Mouse (Mus musculus) spleen, adult 12 weeks (tissue): ENCODE data around the gene Tmsb15b1.
"Not testable (repeated sequence)": the region's sequence is repeated elsewhere in the genome, so short reads cannot be mapped to it uniquely, and the experiment has no call there.

Experiments
- DNase-seq: peaks from one replicate; pipeline ENCODE4 v3.0.0; 2022; ENCODE audit warnings: low spot score

The Tmsb15b1 gene

DNA sequence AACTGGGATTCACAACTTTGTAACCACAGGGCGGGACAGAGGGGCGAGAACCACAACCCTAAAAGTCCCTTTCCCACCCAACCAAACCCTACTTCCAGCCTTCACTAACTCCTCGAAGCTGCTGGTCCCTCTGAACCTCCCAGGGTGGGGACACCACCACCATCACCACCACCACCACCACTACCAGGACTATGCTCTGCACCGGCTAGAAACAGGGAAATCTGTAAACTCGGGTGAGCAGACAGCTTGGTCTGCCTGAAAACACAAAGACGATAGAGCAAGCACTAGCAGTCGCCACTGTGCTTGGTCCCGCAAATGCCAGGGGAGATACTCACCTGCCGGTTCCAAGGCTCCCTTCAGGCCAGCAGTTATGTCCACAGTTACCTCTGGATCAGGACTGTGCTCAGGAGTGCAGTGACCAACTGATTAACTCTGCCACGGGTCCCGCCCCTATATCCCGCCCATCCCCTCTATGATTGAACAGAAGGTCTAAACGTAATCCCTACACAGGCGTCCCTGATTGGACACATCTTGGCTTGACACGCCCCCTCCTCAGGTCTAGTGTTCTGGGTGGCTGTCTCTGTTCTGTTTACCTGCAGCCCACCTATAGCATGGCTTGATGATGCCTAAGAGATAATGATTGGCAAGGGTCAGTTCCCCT, at the start of gene Tmsb15b1, which contains the start of gene Tmsb15l:
Tmsb15b1 (minus strand) TSS at position 451 of the 661 bp plus-strand sequence.
Tmsb15l (minus strand) TSS at position 446 of the 661 bp plus-strand sequence.
- DNase-seq, result peak; percentile 27

DNA sequence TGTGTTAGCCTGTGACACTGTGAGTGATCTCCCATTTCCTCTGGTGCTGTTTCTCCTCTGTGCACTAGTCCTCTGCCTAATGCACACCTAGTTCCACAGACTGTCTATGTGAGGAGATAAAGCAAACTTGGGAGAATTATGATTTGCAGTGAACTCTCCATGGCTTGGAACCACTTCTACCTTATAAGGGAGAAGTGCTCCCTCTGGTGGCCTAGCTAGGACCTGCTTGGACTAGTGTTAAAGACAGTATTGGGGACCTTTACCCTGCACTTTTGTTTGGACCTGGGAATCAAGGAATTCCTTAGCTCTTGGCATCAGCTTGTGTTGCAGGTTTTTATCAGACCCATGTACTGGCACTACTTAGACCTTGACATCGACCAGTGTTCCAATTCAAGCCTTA, 42.6 kb upstream of the Tmsb15b1 start:
- peak; percentile 21 for DNase-seq

DNA sequence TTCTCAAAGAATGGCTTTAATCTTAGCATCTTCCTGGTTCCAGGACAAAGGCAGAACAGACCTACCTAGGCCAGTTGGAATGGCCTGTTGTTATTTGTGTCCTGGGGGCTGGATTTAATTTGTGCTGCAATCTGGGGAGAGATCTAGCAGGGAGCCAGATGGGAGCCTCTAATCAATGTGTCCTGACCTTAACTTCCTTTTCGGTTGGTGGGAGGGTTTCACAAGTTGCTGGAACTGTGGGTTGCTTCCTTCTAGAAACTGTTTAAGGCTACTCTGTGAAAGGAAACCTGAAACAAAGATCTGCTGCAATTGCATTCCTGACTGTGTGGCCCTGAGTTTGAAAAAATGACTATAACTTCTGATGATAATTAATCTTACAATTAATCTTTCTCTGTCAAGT, 41.0 kb upstream of the Tmsb15b1 start:
- DNase-seq, result no peak

DNA sequence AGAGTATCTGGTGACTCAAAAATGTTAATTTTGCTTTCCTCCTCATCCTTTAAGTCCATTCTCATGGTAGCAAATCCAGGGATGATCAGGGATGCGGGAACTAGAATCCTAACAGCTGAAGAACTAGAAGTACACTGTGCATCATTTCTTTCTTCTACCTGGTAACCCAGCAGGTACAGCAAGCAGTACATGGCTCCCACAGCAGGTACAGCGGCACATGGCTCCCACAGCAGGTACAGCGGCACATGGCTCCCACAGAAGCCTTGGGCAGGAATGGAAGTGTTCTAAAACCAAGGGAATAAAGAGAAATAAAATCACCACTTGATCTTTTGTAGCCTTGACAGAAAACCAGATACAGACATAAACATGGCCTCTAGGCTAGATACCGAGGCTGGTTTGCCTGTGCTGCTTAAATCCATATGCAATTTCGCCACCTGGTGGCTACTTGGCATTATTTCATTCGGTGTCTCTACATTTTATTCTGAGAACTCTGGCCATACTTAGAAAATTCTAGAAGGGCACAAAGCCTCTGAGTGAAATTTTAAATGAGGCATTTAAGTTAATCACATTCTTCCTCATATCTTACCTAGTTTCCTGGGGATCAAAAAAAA, 38.5 kb upstream of the Tmsb15b1 start:
- DNase-seq, result peak; percentile 7

DNA sequence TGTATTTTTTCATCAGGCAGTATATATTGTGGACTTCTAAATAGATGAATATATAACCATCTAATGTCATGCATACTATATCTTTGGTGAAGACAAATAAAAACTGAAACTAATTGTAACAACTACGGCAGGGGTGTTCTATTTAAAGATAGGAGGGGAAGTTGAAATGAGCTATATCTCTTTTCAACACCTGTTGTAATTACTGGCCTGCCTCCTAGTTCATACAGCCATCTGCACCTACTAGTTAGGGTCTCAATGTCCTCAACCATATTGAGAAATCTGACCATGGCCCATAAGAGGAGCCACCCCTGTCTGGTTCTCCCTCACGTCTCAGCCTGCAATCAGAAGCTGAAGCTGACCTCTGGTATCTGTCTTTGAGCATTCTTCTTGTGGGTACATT, 19.6 kb upstream of the Tmsb15b1 start:
- DNase-seq, result no peak

DNA sequence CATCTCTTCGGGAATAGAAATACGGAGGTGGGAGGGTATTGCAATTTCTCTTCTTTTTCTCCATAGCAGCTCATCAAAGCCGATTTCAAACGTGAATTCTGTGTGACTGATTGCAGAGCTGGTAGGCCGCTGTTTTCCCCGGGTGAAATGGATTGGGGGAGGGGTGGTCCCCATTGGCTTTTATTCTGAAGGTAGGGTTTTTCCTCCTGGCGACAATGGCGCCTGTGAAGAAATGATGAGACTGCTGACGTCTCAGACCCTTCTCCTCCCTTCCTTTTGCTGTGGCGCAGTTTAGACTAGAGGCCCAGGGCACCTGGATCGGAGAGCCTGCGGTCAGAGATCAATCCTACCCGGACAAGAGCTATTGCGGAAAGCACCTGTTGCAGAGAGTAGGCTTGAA, 17.0 kb upstream of the Tmsb15b1 start:
- DNase-seq, result no peak

DNA sequence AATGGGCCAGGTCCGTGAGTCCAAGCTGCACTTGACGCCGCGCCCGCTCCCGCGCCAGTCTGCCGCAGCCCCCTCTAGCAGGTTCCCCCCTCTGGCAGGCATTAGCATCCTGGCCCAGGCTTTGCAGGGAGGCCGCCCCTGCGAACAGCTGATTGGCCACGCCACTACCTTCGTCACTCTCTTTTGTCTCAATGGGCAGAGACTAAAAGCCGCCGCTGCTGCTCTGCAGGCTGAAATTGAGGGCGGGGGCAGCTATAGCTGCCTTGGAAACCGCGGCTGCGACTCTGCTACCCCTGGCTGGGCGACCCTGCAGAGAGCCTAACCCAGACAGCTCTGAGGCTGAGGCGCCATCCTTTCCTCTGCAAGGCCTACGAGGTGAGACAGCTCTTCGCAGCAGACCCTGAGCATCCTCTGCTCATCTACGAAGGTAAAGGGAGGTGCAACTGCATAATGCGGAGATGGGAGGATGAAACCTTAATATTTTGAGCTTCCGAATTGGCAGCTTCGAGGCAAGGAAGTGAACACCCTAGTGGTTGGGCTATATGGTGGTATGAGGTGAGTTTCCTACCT, 16.4 kb upstream of the Tmsb15b1 start, which contains the start of gene Zcchc18:
Zcchc18 (plus strand) TSS at position 178 of the 570 bp plus-strand sequence.
- DNase-seq, result peak; percentile 17

DNA sequence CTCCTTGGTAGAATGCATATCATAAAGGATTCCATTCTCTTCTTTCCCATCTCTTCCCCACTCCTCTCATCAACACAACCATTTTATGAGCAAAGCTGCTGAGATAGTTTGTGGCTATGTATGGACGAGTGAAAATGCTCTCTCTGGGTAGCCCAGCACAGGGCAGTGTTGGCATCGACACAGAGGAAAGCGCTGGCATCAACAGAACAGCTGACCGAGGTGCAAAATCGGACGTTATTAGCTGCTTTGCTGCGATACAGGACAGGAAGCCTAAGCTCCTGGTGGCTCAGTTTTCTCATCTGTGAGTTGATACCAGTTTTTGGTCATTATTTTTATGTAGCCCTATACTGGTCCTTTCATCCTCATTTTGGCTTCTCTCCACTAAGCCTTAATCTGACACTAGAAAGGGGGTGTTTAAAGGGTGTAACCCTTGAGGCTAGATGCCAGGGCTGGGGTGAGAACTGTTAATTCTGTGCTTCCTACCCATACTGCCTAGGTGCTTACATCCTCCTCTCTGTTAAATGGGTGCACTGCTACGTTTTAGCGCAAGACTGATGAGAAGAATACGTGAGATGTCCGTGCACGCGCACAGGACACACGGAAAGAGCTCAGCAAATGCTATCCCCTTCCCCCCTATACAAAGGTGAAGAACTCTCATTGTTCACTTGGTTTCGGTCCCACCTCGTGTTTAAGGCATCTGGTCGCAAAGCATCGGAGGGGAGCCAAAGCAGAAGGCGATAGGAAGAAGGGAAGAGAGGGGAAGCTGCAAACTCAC, 15.7 kb upstream of the Tmsb15b1 start:
- no peak for DNase-seq

DNA sequence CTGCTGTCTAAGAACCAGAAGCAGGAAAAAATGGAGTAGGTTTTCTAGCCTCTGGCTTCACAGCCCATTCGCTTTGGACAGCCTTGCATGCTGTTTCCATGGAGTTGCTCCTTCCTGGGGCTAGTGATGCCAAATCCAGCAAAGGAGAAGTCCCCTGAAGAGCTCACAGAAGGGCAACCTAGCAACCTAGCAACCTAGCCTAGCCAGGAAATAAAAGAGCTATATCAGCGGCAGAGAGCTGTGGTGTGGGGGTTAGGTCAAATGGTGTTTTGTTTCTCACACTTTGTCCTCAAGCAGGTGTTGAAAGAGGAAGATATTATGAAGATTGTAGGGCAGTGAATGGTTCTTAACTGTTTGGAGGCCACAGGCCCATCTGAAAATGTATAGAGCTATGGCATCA, 14.6 kb upstream of the Tmsb15b1 start:
- no peak for DNase-seq

DNA sequence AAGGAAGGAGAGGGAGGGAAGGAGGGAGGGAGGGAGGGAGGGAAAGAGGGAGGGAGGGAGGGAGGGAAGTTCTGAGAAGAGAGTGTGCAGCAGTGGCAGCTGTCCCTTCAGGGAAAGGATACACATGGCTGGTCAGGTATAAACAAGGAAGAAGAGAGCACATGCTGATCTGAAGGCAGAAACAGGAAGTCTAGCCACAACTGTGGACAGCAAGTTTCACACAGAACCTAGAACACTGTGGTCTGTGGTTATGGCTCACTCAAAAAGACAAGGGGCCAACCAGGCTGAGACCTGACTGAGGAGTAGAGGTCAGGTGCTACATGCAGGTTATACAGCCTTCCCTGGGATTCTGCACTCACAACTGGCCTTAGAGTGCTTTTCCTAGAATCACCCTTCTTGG, 9.4 kb upstream of the Tmsb15b1 start:
- DNase-seq, result no peak

DNA sequence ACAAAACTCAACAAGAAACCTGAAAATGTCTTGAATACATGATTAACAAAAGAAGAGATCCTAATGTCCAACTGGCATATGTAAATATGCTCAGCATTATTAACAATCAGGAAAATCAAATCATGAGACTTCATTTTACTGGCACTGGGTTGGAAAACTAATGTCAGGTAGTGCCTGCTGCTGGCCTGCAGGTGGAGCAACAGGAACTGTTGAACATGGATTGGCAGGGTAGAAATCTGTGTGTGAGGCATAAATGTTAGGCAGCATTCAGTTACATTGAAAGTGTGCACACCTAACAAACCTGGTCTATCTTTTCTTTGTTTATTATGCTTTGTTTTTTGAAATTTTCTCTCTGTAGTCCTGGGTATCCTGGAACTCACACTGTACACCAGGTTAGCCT, 1.9 kb upstream of the Tmsb15b1 start:
- no peak for DNase-seq

DNA sequence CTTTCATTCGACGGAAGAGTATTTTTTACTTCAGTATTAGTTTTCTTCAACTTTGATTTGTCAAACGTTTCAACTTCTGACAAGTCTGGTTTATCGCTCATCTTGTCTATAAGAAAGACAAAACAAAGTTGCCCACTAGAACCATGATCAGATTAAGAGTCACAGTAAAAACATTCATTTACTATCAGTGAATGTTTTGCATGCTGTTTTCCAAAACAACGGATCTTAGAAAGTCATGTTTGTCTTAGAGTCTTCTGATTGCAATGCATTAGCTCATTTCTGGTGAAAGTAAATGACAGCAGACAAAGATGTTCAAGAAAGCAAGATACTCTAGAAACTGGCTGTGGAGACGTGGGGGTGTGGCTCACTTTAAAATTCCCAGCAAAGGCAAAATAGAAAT, 1.3 kb downstream of the Tmsb15b1 start, which contains the start of gene Tmsb15b2:
Tmsb15b2 (minus strand) TSS at position 101 of the 400 bp plus-strand sequence.
- DNase-seq, result not testable (repeated sequence)

DNA sequence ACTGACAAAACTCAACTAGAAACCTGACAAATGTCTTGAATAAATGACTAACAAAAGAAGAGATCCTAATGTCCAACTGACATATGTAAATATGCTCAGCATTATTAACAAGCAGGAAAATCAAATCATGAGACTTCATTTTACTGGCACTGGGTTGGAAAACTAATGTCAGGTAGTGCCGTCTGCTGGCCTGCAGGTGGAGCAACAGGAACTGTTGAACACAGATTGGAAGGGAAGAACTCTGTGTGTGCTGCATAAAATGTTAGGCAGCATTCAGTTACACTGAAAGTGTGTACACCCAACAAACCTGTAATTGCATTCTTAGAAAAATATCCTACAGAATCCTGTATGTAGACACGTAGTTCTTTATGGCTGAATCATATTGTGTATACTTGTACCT, 17.0 kb downstream of the Tmsb15b1 start:
- no peak for DNase-seq

DNA sequence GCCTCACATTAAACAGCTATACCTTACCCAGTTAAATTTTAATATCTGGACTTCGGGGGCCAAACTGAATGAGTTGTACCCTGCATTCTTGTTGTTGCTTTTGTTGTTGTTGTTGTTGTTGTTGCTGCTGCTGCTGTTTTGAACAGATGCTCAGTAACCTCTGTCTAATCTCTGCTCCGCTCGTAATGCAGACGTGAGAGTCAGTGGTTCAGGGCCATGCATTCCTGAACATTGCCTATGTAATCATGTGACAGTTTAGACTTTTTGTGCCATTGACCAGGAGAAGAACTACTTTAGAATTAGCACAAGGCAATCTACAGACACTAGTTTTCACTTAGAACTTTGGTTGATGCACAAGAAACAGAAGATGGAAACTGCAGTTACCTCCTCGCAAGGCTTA, 18.4 kb downstream of the Tmsb15b1 start:
- not testable (repeated sequence) for DNase-seq

DNA sequence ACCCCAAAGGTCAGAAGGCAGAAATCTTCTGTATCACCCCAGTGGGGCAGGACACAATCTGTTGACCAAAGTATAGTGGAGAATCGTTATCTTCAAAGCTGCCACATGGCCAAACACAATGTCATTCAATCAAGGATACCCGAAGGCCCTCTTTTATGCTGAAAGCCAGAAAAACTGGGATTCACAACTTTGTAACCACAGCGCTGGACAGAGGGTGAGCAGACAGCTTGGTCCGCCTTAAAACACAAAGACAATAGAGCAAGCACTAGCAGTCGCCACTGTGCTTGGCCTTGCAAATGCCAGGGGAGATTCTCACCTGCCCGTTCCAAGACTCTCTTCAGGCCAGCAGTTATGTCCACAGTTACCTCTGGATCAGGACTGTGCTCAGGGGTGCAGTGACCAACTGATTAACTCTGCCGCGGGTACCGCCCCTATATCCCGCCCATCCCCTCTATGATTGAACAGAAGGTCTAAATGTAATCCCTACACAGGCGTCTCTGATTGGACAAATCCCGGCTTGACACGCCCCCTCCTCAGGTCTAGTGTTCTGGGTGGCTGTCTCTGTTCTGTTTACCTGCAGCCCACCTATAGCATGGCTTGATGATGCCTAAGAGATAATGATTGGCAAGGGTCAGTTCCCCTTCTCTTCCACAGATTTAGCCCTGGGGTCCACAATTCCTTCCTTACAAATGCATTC, 18.9 kb downstream of the Tmsb15b1 start:
- DNase-seq, result not testable (repeated sequence)

DNA sequence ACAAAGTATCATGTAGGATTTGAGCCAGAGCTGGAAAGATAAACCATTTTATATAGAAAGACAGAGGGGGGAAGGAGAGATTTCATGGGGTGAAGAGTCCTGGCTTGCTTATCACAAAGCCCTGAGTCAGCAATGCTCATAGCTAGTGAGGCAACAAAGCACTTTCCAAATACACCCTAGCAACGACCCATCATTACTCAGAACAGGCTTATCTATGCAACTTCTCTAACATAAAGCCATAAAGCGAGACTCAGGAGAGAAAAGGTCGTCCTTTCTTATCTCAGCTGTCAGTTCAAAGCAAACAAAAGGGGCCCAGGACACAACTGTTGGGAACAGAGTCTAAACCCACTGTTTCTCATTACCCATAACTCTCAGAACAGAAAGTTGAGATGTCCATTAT, 38.7 kb downstream of the Tmsb15b1 start:
- DNase-seq, result no peak

DNA sequence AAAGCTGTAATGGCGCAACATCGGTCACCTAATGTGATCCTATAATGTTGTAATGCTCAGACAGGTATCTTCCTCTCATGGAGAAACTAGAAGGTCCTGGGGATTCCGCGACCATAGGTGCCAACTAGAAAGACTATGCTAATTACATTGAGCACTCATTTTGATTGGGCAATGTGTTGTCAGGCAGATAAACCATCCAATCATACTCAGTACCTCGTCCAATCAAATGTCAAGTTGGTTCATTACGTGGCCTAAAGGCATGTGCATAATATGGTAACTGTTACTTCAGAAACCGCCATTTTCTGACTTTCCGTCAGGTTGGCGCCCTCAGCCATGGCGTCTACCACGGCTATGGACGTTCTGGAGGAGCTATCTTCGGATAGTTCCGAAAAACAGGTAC, 49.6 kb downstream of the Tmsb15b1 start, which contains the start of gene H2bfm:
H2bfm (plus strand) TSS at position 295 of the 400 bp plus-strand sequence.
- DNase-seq, result no peak

DNA sequence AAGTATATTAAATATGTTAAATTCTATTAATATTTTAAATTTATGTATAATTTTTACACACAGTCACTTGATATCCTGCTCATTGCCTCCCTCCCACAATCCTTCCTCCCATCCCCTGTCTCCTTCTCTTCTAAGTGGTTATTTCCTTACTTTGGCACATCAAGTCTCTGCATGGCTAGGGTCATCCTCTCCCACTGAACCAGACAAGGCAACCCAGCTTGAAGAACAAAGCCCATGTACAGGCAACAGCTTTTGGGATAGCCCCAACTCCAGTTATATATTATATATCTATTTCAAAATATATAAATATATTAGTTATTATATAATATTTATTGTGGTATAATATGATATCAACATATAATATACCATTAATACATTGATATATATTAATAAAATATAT, 50.8 kb downstream of the Tmsb15b1 start:
- no peak for DNase-seq
